Comparison of ENCODE assay signal across 1 mouse cellular context in genomic region chr4:134534932-134535786, GRCm38 (mm10).
TF ChIP-seq lines count a peak whose summit lies in the region.

Gene Mtfr1l (minus strand): TSS chr4:134535387.

TF ChIP-seq in MEL, 35 proteins besides CTCF, POLR2A, EP300 and RAD21 (continued from another document):
- no peak for TF ChIP-seq BHLHE40 (IDR thresholded peaks at IDR 0.05; ENCODE audit: borderline replicate concordance, low read depth, low read length)
- TF ChIP-seq TBP (IDR thresholded peaks at IDR 0.05; ENCODE audit: low read depth, low read length) = no peak
- peak; percentile 89 for TF ChIP-seq MAZ (IDR thresholded peaks at IDR 0.05; ENCODE audit: low read depth, low read length)
- no peak; the same call in 1 of the 2 replicates for TF ChIP-seq KAT2A (conservative IDR thresholded peaks at IDR 0.05; ENCODE audit: low read depth, low read length)
